Mouse (Mus musculus) right cerebral cortex, postnatal 4 days (tissue): ENCODE data around the gene Nfatc3.

Experiments
- DNase-seq: peaks from one replicate; pipeline ENCODE4 v3.0.0-alpha.2; 2022

Nfatc3 gene

DNA sequence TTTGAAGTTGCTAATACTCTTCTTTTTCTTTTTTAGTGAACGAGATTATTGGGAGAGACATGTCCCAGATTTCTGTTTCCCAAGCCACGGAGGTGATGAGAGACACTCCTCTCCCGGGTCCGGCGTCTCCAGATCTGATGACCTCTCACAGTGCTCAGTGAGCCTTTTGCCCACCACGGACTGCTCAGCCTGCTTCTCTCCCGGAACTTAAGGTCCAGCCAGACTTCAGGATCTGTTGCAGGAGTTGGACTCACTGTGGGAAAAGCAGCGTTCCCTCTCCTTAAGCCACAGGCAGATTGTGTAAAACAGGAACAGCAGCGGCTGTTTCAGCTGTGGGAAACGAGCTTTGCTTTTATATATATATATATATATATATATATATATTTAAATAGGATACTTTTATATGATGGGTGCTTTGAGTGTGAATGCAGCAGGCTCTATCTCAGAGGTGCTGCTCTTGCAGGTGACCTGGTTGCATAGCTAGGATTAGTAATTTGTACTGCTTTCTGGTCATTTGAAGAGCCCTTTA lies 69.3 kb downstream of the Nfatc3 start:
- DNase-seq = no peak

DNA sequence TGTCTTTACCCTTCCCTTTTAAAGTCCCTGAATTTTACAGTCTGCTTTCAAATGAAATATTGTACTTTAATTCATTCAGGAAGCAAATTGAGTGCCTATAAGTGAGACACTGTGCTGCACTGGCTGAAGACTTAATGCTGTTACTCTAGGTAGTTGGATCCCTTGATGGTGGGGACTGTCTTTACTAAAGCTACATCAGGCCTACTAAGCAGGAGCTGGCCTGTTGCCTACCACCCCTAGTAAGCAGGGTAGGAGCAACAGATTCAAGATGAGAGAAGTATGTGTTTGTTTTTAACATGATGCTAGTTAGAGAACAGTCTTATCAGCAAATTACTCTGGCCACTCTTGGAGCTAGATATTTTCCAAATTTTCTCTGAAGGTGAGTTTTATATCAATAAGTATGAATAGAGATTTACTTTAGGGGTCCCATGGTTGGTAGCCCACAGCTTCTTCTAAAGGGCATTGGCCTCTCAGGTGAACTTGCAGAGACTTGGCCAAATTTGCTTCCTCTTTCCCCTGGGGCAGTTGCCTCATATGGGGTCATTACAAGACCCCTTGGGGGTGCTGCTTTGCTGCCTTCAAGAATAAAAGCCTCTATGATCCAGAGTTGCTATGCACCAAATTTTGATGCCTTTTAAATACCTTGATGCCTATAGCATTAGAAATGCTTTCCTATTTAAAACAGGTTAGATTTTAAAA lies 70.7 kb downstream of the Nfatc3 start:
- no peak for DNase-seq

DNA sequence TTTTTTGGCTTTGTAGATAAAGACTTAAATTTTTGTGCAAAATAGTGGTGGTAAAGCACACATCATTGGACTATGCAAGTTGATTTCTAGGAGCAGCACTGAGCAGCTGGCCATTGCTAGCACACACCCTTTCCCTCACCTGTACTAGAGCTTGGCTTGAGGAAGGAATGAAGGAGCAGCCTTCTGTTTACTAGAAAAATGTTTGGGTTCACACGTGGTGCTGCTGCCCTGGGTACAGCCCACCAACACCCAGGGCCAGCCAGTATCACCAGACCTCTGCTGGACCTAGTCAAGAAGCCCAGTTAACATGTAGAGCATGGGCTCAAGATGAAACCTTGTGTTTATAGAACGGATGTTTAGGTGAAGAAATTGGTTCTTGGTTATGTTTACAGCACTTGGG lies 71.4 kb downstream of the Nfatc3 start:
- DNase-seq = no peak

DNA sequence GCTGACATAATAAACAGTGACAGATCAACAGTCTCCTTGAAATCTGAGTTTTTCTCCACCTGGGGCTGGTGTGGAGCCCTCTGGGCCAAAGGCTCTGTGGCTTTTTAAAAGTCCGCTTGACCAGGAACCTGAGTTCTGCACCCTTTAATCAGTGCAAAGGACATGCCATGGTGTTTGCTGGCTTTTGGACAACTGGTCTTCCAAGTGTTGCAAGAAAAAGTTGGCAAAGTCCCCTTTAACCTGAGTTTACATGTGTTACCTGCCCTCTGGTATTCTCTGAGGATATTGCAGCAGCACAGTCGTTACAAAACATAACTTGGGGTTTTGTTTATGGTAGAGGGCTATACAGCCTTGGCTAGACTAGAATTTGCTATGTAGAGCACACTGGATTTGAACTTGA lies 71.9 kb downstream of the Nfatc3 start:
- DNase-seq = no peak

DNA sequence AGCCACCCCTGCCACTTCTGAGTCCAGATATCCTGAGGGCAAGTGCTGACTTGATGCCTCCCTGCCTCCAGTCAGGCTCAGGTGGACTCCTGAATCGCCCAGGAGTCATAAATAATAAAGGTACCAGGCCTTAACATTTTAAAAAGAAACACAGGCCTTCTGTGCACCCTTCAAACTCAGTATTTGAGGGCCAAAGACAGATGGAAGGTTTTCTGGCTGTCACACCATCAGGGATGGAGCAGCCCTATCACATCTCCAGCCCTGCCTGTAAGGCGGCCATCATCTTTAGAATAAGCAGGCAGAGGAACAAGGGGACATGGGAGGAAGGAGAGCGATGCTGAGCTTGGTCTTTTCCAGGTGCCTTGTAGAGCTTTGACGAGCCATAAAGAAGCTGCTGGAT lies 72.4 kb downstream of the Nfatc3 start:
- no peak for DNase-seq

DNA sequence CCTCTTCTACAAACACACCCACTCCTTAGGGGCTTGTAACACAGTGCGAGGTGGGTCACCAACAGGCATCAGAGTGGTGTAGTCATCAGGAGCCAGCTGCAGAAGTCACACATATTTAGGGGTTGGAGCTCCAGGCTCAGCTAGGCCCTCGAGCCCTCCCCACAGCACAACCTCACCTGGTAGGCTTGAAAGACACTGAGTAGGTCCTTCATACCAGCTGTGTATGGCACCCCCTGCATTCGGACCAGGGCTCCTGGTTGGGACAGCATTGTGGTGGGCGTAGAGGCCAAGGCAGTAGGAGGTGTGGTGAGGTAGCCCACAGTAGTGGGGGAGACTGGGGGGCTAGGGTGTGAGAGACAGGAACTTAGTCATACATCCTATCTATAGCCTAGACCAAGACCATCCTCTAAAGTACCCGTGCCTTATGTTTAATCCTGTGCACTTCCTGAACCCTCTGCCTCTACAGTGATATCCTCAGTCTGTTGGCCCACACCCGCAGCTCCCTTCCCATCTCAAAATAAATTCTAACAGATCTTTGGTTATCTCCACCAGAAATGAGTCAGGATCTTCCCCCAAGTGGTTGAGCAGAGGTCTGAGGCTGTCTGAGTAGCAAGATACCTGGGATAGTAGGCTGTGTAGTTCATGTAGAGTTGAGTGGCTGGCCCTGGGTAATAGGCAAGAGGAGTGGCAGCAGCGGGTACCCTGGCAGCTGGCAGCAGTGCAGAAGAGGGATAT lies 73.0 kb downstream of the Nfatc3 start:
- DNase-seq = no peak

DNA sequence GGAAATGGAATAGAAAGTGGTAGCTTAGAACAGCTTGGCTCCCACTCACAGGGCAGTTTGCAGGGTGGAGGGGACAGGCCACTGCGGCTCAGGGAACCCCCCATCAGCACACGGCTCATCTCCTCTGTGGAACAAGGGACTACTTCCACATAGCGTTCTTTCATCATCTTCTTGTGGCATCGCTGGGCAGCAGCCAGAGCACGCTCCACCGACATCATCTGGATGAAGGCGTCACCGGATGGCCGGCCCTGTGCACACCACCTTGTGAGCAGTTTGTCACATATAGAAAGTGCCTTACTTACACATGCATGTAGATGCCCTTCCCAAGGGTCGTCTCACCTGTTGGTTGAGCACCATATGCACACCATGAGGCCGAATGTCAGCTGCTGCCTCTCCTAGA lies 73.7 kb downstream of the Nfatc3 start:
- no peak for DNase-seq

DNA sequence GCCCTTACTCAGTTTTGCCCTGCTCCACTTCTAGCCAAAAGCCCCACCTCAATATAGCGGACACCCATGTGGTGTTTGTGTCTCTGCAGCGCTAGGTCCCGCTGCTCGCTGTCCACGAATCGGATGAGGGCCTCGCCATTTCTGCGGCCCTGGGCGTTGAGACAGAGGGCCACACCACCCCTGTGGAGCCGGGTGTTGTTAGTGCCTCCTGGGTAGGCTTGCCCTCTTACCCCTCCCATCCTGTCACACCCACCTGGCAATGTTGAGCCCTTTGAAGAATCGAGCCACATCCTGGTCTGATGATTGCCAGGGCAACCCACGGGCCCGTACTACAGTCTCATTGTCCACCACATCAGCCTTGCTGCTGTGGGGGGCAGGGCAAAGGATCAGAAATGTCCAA lies 74.9 kb downstream of the Nfatc3 start:
- no peak for DNase-seq

DNA sequence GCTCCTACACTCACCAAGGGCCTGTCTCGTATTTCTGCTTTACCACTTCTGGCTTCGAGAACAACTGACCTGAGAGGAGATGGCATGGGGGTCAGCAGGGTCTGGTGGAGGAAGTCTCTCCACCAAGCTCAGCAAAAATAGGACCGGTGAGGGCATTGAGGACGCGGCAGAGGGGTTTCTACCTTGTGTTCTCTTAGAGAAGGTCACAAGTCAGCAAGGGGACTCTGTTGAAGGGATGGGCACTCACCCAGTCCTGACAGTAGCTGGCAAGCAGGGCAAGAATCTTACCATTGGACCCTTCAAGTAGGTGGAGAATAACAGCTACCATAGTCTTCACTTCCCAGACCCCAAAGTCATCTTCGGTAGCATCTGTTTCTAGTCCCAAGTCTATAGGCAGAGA lies 75.3 kb downstream of the Nfatc3 start:
- DNase-seq = no peak

DNA sequence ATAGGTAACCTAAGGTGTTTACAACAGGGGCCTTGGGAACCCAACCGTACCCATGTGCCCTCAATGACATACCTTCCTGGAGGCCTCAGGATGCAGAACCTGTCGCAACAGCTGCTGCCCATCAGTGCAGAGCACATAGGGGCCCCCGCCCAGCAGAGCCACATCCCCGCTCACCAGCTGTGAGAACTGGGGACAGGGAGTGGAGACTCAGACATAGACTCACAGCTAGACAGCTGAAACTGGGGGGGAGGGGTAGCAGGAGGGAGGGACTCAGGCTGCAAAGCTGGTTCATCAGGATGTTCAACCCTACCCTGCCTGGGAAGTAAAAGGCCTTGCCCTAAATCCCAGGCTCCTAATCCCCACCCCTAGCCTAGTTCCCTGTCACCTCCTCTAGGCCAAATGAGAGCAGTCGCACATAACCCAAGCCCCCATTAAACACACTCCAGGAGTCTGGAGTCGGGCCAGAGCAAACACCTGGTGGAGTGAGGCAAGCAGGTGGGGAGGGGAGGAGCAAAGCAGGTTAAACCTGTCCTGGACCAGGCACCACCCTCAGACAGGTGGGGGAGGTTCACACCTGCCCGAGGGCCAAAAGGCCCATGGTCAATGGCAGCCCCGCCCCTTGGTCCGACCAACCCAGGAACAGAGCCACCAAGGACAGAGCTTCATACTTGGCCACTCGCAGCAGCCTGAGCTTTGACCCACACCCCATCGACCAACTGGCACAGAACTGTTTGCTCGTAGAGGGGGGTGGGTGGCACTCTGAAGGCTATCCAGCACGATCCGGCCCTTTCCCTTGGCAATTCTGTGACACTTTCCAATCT lies 76.3 kb downstream of the Nfatc3 start:
- no peak for DNase-seq

DNA sequence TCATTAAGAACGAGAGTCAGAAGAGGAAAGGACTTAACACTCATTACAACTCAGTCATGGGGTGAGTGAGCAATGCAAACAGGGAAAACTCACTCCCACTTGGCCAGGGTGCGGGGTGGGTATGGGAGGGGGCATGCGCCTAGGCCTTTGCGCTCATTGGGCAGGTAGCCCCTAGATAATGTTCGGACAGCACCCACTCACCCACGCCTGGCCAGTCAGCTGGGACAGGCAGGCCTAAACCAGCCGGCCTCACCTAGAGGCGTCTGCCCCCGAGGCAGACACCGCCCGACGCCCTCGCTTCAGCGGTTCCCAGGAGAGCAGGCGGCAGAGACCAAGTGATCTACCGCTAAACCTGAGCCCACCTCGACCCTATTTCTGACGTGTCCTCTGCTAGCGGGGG lies 77.0 kb downstream of the Nfatc3 start:
- DNase-seq = no peak

DNA sequence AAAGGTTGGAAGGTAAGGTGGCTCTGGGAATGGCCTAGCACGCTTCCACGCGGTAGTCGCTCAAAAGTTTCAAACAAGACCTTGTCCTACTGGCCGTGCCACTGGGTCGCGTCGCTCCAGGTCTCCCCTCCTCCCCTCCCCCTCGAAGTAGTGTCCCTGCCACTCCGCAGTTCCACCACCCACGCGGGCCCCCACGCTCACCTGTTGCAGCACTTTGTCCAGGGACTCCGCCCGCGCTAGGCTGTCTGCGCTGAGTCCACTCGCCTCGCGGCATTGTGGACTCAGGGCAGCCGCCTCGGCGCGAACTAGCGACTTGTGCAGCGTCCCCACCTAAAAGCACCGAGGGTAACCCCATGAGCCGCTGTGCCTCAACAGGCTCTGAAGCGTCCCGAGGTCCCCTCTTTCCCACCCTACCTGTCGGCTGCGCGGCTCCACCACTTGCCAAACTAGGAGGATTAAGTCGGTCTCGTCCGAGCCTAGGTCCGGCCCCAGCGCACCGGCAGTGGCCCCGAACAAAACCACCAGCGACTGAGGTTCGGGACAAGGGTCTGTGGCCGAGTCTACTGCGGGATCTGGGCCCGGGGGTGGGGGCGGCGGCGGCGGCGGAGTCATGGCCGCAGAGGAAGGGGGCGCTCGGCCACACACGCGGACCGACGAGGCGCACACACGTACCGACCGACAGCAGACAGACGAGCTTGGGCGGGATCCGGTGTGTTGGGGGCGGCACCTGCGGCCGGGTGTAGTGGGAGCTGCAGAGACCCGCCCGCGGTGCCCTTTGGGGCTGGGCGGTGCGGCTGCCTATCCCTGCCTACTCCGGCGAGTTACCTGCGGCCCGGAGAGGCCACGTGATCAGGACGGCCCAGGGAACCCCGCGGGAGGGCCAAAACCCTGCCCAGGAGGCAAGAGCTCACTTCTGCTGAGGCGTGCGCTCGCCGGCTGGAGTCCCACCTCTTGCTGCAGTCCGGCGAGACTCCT lies 77.8 kb downstream of the Nfatc3 start, which contains the start of gene Esrp2:
Gene Esrp2, minus strand, starts transcription at position 819 of the 975 bp plus-strand sequence.
- DNase-seq = no peak

DNA sequence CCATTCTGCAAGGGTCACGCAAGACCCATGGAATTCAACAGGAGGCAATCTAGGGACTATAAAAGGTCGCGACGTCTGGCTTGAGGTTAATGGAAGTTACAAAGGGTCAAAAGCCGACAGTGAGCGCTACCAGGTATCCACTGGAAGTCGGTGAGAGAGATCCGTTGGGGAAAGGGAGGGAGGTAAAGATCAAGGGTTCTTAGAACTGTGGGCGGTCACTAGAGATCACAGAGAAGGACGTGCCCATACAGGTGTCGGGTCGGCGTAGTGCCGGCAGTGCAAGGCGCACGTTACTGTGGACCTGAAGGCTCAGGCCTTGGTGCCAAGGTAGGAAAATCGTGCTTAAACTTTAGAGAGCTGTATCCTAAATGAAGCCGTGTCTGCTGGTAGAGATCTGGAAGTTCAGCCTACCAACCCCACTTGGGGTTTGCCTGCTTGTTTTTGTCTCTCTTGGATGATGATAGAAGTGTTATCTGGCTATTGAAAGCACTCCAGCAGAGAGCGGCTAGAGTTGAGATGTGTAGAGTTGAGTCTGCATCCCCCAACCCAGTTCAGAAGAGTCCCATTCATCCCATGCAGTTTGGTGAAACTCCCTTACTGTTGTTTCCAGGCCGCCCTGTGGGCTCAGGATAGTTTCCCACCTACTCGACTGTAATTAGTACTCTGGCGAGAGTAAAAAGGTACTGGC lies 78.7 kb downstream of the Nfatc3 start:
- no peak for DNase-seq

DNA sequence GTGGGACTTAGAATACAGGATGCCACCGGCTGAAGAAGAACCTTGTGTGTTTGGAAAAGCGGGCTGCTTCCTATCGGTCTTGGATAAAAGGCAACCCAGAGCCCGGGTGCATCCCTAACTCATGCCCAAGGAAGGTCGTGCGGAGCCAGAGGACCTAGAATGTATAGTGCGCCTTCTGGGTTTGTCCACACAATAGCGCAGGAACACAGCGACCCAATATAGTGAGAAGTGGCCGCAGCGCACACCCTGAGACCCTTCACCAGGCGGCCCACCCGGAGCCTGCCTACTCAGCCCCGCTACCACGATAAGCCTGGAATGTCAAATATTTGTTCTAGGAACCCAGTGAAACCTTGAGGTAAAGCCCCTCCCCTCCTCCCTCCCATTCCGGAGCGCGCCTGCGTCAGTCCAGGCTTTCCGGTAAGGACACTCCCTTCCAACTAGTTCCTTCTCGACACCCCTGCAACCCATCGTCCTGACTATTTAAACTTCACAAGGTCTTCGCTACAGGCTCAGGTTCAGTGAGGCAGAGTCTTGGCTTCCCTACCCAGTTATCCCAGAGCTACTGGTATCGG lies 79.4 kb downstream of the Nfatc3 start:
- peak; percentile 23 for DNase-seq

DNA sequence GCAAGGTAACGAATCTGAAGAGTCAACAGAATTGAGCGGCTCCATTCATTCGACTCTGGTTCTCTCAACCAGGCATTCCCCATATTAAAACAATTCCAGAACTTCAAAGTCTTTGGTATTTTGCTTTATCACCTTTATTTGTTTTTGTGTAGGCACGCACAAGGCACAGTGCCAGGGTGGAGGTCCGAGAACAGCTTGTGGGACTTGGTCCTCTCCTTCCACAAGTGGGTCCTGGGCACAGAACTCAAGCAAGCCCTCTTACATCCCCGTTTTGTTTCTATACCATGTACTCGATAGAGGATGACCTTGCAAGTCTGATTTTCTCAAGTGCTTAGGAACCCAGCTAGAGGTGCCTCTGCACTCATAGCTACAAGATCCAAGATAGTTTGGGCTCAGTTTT lies 80.0 kb downstream of the Nfatc3 start:
- no peak for DNase-seq

DNA sequence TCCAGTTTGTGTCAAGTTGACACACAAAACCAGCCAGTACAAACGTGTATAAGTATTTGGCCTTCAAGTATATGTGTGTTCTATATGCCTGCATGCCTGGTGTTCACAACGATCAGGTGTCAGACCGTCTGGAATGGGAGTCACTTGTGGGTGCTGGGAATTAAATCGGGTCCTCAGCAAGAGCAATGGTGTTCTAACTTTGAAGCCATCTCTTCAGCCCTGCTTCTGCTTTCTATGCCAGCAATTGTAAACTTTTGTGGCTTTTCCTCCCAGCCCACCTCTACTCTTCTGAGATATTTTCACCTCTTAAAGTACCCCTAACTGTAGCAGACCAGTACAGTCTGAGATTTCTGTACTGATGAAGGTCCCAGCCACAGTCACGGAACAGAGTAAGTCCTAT lies 81.6 kb downstream of the Nfatc3 start:
- DNase-seq = no peak

DNA sequence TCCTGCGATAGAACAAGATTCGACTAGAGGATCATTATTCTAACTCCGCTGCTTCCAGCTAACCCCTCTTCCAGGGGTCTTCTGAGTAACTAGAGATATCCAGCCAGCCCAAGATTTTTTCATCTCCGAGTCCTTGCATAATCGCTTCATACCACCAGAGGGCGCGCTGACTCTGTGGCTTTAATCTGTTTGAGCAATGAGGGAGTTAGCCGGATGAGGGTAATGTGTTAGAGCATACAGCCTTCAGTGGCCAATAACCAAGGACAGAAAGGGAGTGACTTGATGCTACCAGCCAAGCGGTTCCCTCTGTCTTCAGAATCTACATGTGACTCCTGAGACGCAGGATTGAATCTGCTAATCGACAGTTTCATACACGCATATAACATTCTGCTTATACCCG lies 82.1 kb downstream of the Nfatc3 start:
- peak; percentile 83 for DNase-seq

DNA sequence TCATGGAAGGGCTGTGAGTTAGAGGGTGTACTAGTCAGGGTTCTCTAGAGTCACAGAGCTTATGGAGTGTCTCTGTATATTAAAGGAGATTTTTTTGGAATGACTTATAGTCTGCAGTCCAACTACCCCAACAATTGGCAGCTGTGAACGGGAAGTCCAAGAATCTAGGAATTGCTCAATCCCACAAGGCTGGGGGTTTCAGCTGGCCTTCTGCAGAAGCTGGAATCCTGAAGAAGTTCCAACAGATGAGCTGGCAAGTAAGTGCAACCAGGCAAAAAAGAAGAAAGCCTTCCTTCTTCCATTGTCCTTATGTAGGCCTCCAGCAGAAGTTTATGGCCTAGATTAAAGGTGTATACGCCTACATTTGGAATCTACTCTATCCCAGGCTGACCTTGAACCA lies 86.7 kb downstream of the Nfatc3 start:
- no peak for DNase-seq

DNA sequence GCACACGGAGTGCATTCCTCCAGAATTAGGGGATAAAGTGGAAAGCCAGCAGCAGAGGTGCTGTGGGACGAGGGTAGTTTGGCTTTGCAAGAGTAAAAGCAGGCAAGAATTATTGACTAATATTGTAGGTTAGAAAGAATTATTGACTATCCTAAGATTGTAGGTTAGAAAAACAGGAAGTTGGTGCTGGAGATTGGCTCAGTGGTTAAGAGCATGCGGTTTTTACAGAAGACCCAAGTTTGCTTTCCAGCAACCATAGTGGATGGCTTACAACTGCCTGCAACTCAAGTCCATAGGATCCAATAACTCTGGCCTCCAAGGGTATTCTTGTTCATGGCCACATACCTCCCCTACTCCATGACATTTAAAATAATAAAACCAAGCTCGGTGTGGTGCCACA lies 87.4 kb downstream of the Nfatc3 start:
- no peak for DNase-seq

DNA sequence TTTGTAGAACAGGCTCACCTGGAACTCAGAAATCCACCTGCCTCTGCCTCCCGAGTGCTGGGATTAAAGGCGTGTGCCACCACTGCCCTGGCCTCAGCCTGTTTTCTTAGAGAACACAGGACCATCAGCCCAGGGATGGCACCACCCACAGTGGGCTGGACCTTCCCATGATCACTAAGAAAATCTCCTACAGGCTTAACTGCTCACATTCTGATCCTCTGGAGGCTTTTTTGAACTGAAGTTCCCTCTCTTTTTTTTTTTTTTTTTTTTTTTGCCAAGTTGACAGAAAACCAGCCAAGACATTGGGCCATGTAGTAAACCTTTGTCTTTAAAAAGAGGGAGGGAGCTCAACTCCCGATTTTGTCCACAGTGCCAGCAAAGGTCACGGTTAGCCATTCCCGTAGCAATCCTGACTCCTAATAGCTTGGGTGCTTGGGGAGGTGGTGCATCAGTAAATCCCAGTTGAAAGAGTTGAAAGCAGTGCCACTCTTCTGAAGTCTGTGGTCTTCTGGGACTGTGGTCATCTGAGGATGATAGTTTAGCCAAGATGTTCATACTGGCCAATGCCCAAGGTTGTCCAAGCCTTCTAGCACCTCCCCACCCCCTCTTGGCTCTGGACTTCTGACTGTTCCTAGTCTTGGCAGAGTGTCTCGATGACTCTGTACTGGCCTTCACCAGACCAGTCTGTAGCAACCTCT lies 89.4 kb downstream of the Nfatc3 start:
- DNase-seq = no peak

DNA sequence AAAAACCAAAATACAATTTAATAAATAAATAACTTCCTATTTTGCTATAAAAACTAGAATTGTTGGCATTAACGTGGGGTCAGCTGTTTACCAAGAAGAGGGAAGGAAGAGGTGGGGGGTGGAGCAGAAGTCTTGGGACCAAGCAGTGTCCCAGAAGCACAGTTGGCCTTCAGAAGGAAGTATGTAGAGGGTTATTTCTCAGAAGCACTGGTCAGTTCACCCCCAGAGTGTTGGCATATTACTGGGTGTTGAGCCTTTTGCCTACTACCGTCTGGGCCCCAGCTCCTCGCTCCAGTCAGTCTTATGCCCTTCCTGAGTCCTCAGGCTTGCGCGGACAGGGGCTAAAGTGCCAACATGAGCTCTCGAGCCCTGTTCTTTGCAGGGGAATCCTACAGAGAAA lies 90.4 kb downstream of the Nfatc3 start:
- DNase-seq = no peak
